Mouse (Mus musculus): ENCODE measurements at regions not wholly inside any gene's neighbourhood (a gene's known extent, or its start where the extent isn't known, plus 50 kb on each side); places are given as distances from the start of the nearest gene placed in this dataset.

- no peaks in the 10 kb centered on the region for H3K9me3 ChIP-seq (ENCODE audit: low read length)
- TF ChIP-seq CTCF (IDR thresholded peaks at IDR 0.05), result no peak
- WGBS, result 88% methylated on average over 4 of the region's 4 CpGs
- H3K4me2 ChIP-seq (ENCODE audit: low read depth, low read length, poor library complexity, severe bottlenecking), result no peak overlapping the region
- H3K36me3 ChIP-seq (ENCODE audit: insufficient read depth, low read length), result no peaks in the 10 kb centered on the region
- H3K9ac ChIP-seq (replicated peaks; ENCODE audit: low read length, poor library complexity, severe bottlenecking), result no peak overlapping the region
- no peak overlapping the region for H3K4me3 ChIP-seq (ENCODE audit: low read depth, low read length)
- H3K27me3 ChIP-seq (ENCODE audit: insufficient read depth, low read length), result no peaks in the 10 kb centered on the region
- no peak for DNase-seq (ENCODE audit: low spot score)
- peaks cover 4% of the 10 kb centered on the region; the same call in 1 of the 2 replicates for H3K4me1 ChIP-seq (ENCODE audit: insufficient read depth, low read length)
- no peak for ATAC-seq (ENCODE audit: low FRiP score)
- no peak overlapping the region for H3K27ac ChIP-seq (ENCODE audit: low read depth, low read length)
Observed at GRCm38 (mm10) chr1:57606060-57606683, 167.8 kb upstream of the Spats2l start.

- Histone ChIP-seq H3K27ac (ENCODE audit: low read depth, low read length) (no peak overlapping the region), H3K27me3 (ENCODE audit: insufficient read depth, low read length) (no peaks in the 10 kb centered on the region), H3K4me2 (ENCODE audit: low read depth, low read length, poor library complexity, severe bottlenecking) (no peak overlapping the region), H3K36me3 (ENCODE audit: insufficient read depth, low read length) (no peaks in the 10 kb centered on the region), H3K4me3 (ENCODE audit: low read depth, low read length) (no peak overlapping the region), H3K4me1 (ENCODE audit: insufficient read depth, low read length) (peaks cover 4% of the 10 kb centered on the region; the same call in 1 of the 2 replicates), H3K9ac (replicated peaks; ENCODE audit: low read length, poor library complexity, severe bottlenecking) (no peak overlapping the region), H3K9me3 (ENCODE audit: low read length) (no peaks in the 10 kb centered on the region)
- 76% methylated on average over 8 of the region's 8 CpGs for WGBS
- TF ChIP-seq CTCF (IDR thresholded peaks at IDR 0.05), result no peak
- DNase-seq (ENCODE audit: low spot score) (no peak), ATAC-seq (ENCODE audit: low FRiP score) (no peak)
Observed at GRCm38 (mm10) chr1:57607026-57607425, 166.9 kb upstream of the Spats2l start.

DNA sequence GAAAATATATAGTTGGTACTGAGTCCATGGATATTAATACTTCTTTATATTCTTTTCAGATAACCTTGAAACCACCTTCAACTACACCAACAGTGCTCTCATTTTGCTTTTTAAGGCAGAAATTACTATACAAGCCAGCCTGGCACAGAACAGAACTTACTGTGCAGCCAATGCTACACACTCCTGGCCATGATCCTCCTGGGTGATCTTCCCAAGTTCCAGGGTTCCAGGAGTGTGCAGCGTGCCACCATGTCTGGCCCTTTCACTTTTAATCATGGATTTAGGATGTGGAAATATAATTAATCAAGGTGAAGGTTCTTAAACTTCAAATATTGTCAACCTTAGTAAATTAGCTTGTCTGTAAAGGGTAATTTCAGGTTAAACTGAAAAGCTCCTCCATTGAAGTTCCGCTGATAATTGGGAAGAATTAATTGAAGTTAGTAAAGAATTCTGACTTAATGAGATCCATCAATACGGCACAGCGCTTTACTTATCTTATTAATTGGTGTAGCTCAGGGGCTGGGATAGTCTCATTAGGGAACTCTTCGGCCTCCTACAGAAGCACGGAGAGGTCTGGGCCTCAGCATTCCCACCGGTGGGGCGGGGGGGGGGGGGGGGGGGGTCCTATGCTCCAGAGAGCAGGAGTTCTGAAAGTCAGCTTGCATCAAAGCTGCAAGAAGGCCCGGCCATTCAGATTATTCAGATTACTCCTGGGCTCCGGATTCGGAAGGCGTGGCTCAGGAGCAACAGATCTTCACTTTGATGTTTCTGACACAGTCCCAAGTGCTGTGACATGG is 166.1 kb upstream of the Spats2l start:
- Histone ChIP-seq H3K4me2 (ENCODE audit: low read depth, low read length, poor library complexity, severe bottlenecking) (no peak overlapping the region), H3K27ac (ENCODE audit: low read depth, low read length) (no peak overlapping the region), H3K4me1 (ENCODE audit: insufficient read depth, low read length) (peaks cover 4% of the 10 kb centered on the region; the same call in 1 of the 2 replicates), H3K9ac (replicated peaks; ENCODE audit: low read length, poor library complexity, severe bottlenecking) (no peak overlapping the region), H3K9me3 (ENCODE audit: low read length) (no peaks in the 10 kb centered on the region), H3K36me3 (ENCODE audit: insufficient read depth, low read length) (no peaks in the 10 kb centered on the region), H3K27me3 (ENCODE audit: insufficient read depth, low read length) (no peaks in the 10 kb centered on the region), H3K4me3 (ENCODE audit: low read depth, low read length) (no peak overlapping the region)
- WGBS, result 27% methylated on average over 11 of the region's 12 CpGs
- DNase-seq (ENCODE audit: low spot score) (no peak), ATAC-seq (ENCODE audit: low FRiP score) (0 out of 2 replicates have a peak, but pooled peaks have one; percentile 36)
- TF ChIP-seq CTCF (IDR thresholded peaks at IDR 0.05), result no peak

DNA sequence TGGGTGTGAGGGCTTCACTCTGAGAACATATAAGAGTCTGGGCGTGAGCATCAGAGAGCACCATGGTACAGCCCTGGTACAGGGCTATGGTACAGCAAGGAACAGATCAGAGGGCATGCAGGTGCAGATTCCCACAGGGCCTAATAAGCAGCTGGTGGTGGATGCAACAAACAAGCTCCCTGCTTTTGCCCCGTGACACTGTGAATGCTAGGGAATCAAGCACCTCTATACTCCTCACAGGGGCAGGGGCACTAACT is 165.6 kb upstream of the Spats2l start:
- no peaks in the 10 kb centered on the region for H3K27me3 ChIP-seq (ENCODE audit: insufficient read depth, low read length)
- no peaks in the 10 kb centered on the region for H3K9me3 ChIP-seq (ENCODE audit: low read length)
- H3K4me2 ChIP-seq (ENCODE audit: low read depth, low read length, poor library complexity, severe bottlenecking), result no peak overlapping the region
- no peak overlapping the region for H3K4me3 ChIP-seq (ENCODE audit: low read depth, low read length)
- ATAC-seq (ENCODE audit: low FRiP score), result 0 out of 2 replicates have a peak, but pooled peaks have one; percentile 3
- no peak for DNase-seq (ENCODE audit: low spot score)
- WGBS, result 23% methylated on average over 2 of the region's 2 CpGs
- no peaks in the 10 kb centered on the region for H3K36me3 ChIP-seq (ENCODE audit: insufficient read depth, low read length)
- no peak overlapping the region for H3K9ac ChIP-seq (replicated peaks; ENCODE audit: low read length, poor library complexity, severe bottlenecking)
- no peak overlapping the region for H3K27ac ChIP-seq (ENCODE audit: low read depth, low read length)
- no peak for TF ChIP-seq CTCF (IDR thresholded peaks at IDR 0.05)
- H3K4me1 ChIP-seq (ENCODE audit: insufficient read depth, low read length), result peaks cover 4% of the 10 kb centered on the region; the same call in 1 of the 2 replicates

DNA sequence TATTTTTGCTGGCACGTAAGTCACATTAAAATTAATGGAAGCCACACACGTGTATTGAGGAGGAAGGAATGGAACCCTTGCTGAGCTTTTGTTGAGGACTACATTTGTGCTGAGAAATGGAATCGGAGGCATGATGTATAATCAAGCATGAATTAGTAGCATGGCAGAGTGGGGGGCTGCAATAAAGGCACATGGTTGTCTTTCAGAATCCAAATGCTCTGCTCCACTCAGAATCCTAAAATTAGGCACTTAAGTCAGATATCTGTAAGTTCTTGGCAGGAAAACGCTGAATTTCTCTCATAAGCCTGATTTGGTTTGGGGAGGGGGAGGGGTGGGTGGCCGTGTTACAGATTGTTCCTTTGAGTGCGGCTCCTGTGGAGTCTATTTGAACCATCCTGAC is 164.7 kb upstream of the Spats2l start:
- no peak for TF ChIP-seq CTCF (IDR thresholded peaks at IDR 0.05)
- Histone ChIP-seq H3K27me3 (ENCODE audit: insufficient read depth, low read length) (no peaks in the 10 kb centered on the region), H3K9me3 (ENCODE audit: low read length) (no peaks in the 10 kb centered on the region), H3K27ac (ENCODE audit: low read depth, low read length) (no peak overlapping the region), H3K9ac (replicated peaks; ENCODE audit: low read length, poor library complexity, severe bottlenecking) (no peak overlapping the region), H3K4me3 (ENCODE audit: low read depth, low read length) (no peak overlapping the region), H3K36me3 (ENCODE audit: insufficient read depth, low read length) (no peaks in the 10 kb centered on the region), H3K4me1 (ENCODE audit: insufficient read depth, low read length) (peaks cover 4% of the 10 kb centered on the region; the same call in 1 of the 2 replicates), H3K4me2 (ENCODE audit: low read depth, low read length, poor library complexity, severe bottlenecking) (no peak overlapping the region)
- ATAC-seq (ENCODE audit: low FRiP score) (no peak), DNase-seq (ENCODE audit: low spot score) (no peak)
- 24% methylated on average over 6 of the region's 6 CpGs for WGBS

DNA sequence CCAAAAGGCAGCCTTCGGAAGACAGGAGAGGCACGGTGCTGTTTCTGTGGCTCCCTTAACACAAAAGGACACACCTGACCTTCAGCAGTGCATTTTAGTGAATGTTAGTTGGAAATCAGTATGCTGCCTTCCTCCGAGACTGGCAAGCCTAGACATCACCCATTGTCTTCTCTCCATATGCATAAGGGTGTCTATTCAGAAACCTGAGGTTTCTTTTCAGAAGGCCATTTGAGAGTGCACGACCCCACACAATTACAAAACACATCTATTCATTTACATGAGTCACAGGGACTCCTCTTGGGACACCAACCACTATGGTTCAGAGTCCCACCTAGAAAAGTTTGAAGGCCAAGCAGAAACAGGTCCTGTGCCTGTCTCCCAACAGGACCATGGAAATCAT is 161.8 kb upstream of the Spats2l start:
- Histone ChIP-seq H3K4me3 (ENCODE audit: low read depth, low read length) (no peak overlapping the region), H3K36me3 (ENCODE audit: insufficient read depth, low read length) (no peaks in the 10 kb centered on the region), H3K27ac (ENCODE audit: low read depth, low read length) (no peak overlapping the region), H3K4me1 (ENCODE audit: insufficient read depth, low read length) (peaks cover 4% of the 10 kb centered on the region; the same call in 1 of the 2 replicates), H3K9me3 (ENCODE audit: low read length) (no peaks in the 10 kb centered on the region), H3K4me2 (ENCODE audit: low read depth, low read length, poor library complexity, severe bottlenecking) (no peak overlapping the region), H3K27me3 (ENCODE audit: insufficient read depth, low read length) (no peaks in the 10 kb centered on the region), H3K9ac (replicated peaks; ENCODE audit: low read length, poor library complexity, severe bottlenecking) (no peak overlapping the region)
- TF ChIP-seq CTCF (IDR thresholded peaks at IDR 0.05), result 0 out of 2 replicates have a peak, but pooled peaks have one; percentile 4
- no peak for ATAC-seq (ENCODE audit: low FRiP score)
- 71% methylated on average over 4 of the region's 4 CpGs for WGBS
- no peak for DNase-seq (ENCODE audit: low spot score)
